ENCODE assay signal across 12 mouse cellular contexts in genomic region chr10:121882461-121882860, GRCm38 (mm10).
DNase-seq lines count a peak whose midpoint lies in the region; ATAC-seq and TF ChIP-seq lines count a peak whose summit lies in the region.
"Had no signal": no experiment of that assay in that cellular context is flagged by ENCODE, and none has a peak within 500 bp of the region (broad histone marks: within the 10 kb centered on the region; RNA-seq: fewer than 3 reads in every experiment).

No protein-coding gene starts in this region.

- WGBS in forebrain, embryonic 15.5 days = 9% methylated on average over 6 of the region's 6 CpGs
- WGBS in midbrain, embryonic 11.5 days = 31% methylated on average over 6 of the region's 6 CpGs
- WGBS in intestine, embryonic 16.5 days = 70% methylated on average over 6 of the region's 6 CpGs

- H3K27ac ChIP-seq in layer of hippocampus, adult 2 months = peak overlapping the region; percentile 7; the same call in 1 of the 2 replicates
- peak overlapping the region; percentile 49 for H3K27ac ChIP-seq in forebrain, embryonic 15.5 days (replicated peaks)
- H3K27ac ChIP-seq in midbrain, embryonic 11.5 days (ENCODE audit: low read depth, low read length) = no peak overlapping the region
- H3K27ac ChIP-seq in intestine, embryonic 16.5 days (ENCODE audit: low read length) = no peak overlapping the region
- H3K27ac ChIP-seq: liver, embryonic 14.5 days had no signal

- no peak overlapping the region for H3K9ac ChIP-seq in forebrain, embryonic 15.5 days (replicated peaks)
- H3K9ac ChIP-seq in midbrain, embryonic 11.5 days (ENCODE audit: low read length) = no peak overlapping the region
- H3K9ac ChIP-seq in intestine, embryonic 16.5 days (ENCODE audit: low read depth, low read length) = no peak overlapping the region
- H3K9ac ChIP-seq: liver, embryonic 14.5 days had no signal

- no peaks in the 10 kb centered on the region for H3K27me3 ChIP-seq in forebrain, embryonic 15.5 days
- H3K27me3 ChIP-seq in midbrain, embryonic 11.5 days (ENCODE audit: control insufficient read depth, insufficient read depth, low read length) = no peaks in the 10 kb centered on the region
- no peaks in the 10 kb centered on the region for H3K27me3 ChIP-seq in intestine, embryonic 16.5 days (replicated peaks; ENCODE audit: control insufficient read depth, insufficient read depth, low read length)

- no peak for TF ChIP-seq CTCF in layer of hippocampus, adult 2 months (conservative IDR thresholded peaks at IDR 0.05)

- no peak for ATAC-seq in forebrain, embryonic 15.5 days (replicated peaks)
- peak; percentile 62 for ATAC-seq in midbrain, embryonic 11.5 days (ENCODE audit: low FRiP score)
- no peak for ATAC-seq in intestine, embryonic 16.5 days

- DNase-seq in layer of hippocampus, adult 2 months (ENCODE audit: low spot score in 2 of 2) = no peak
- DNase-seq in layer of hippocampus, adult 9-10 months (ENCODE audit: low spot score) = no peak
- DNase-seq in midbrain, embryonic 11.5 days (ENCODE audit: low spot score, missing footprints) = peak; percentile 86
- no peak for DNase-seq in adrenal gland, adult (ENCODE audit: inconsistent age in 2 of 2, low spot score in 1 of 2)
- no peak for DNase-seq in liver
- no peak for DNase-seq in gastrocnemius, adult 18-20 months (ENCODE audit: low spot score)
- DNase-seq: cerebellum, postnatal 25 days; kidney, postnatal 14 days; spleen, adult 18-20 months had no signal

- no peaks in the 10 kb centered on the region for H3K36me3 ChIP-seq in forebrain, embryonic 15.5 days
- H3K36me3 ChIP-seq in midbrain, embryonic 11.5 days (ENCODE audit: control insufficient read depth, insufficient read depth, low read length) = no peaks in the 10 kb centered on the region
- H3K36me3 ChIP-seq in intestine, embryonic 16.5 days (ENCODE audit: control insufficient read depth, insufficient read depth, low read length) = no peaks in the 10 kb centered on the region

- H3K9me3 ChIP-seq in forebrain, embryonic 15.5 days = no peaks in the 10 kb centered on the region
- no peaks in the 10 kb centered on the region for H3K9me3 ChIP-seq in midbrain, embryonic 11.5 days (ENCODE audit: control insufficient read depth, low read length)
- H3K9me3 ChIP-seq in intestine, embryonic 16.5 days (ENCODE audit: control insufficient read depth, low read length) = no peaks in the 10 kb centered on the region

- H3K4me2 ChIP-seq in forebrain, embryonic 15.5 days (replicated peaks) = no peak overlapping the region; the same call in 1 of the 2 replicates
- no peak overlapping the region for H3K4me2 ChIP-seq in midbrain, embryonic 11.5 days
- no peak overlapping the region for H3K4me2 ChIP-seq in intestine, embryonic 16.5 days (ENCODE audit: low read depth, low read length)

- H3K4me1 ChIP-seq in forebrain, embryonic 15.5 days = peaks cover 36% of the 10 kb centered on the region
- H3K4me1 ChIP-seq in midbrain, embryonic 11.5 days (ENCODE audit: control insufficient read depth, insufficient read depth, low read length) = peaks cover 31% of the 10 kb centered on the region
- peaks cover 4% of the 10 kb centered on the region; the same call in 1 of the 2 replicates for H3K4me1 ChIP-seq in intestine, embryonic 16.5 days (ENCODE audit: control insufficient read depth, insufficient read depth, low read length)

- H3K4me3 ChIP-seq in layer of hippocampus, adult 2 months = no peak overlapping the region
- H3K4me3 ChIP-seq in forebrain, embryonic 15.5 days = no peak overlapping the region
- H3K4me3 ChIP-seq in midbrain, embryonic 11.5 days (ENCODE audit: low read depth, low read length) = no peak overlapping the region
- no peak overlapping the region for H3K4me3 ChIP-seq in intestine, embryonic 16.5 days (ENCODE audit: low read length)

Comparison
In these comparisons a context has a peak if more than half of its experiments do, and no peak if none do; other contexts are left out.
1. H3K27ac ChIP-seq: peak in layer of hippocampus, adult 2 months (single experiment) and forebrain, embryonic 15.5 days (single experiment); none in midbrain, embryonic 11.5 days (single experiment) and intestine, embryonic 16.5 days (single experiment).